Mouse (Mus musculus) lung, embryonic 14.5 days (tissue): ENCODE measurements around the gene Dlgap1. TPM values are rescaled to one million over a fixed set of nuclear protein-coding genes. Genes with fewer than 3 reads are reported as not detected.

Source experiments
- ATAC-seq: fragments of 200-750 bp; cut with Nextera tagmentation; 2 replicates; pipeline ENCODE4 v1.8.0; 2017; ENCODE audit warnings: mild to moderate bottlenecking, moderate TSS enrichment, moderate library complexity; ENCODE audit not compliant: insufficient read depth
- DNase-seq: peaks from one replicate; pipeline ENCODE4 v3.0.0-alpha.2; 2015
- H3K27ac ChIP-seq: fragments of 300-500 bp; sonication (generic); 2 replicates; pipeline ENCODE4 v1.5.1; 2014; ENCODE audit warnings: low read depth, mild to moderate bottlenecking, moderate library complexity
- H3K27me3 ChIP-seq: fragments of 300-500 bp; sonication (generic); 2 replicates; pipeline ENCODE4 v1.6.1; 2014; ENCODE audit warnings: low read length, control low read depth; ENCODE audit not compliant: insufficient read depth
- H3K36me3 ChIP-seq: fragments of 300-500 bp; sonication (generic); 2 replicates; pipeline ENCODE4 v1.6.1; 2014; ENCODE audit warnings: control low read depth; ENCODE audit not compliant: insufficient read depth
- H3K4me1 ChIP-seq: fragments of 300-500 bp; sonication (generic); 2 replicates; pipeline ENCODE4 v1.6.1; 2014; ENCODE audit warnings: antibody characterized with exemption, control low read depth; ENCODE audit not compliant: insufficient read depth
- H3K4me2 ChIP-seq: fragments of 300-500 bp; sonication (generic); 2 replicates; pipeline ENCODE4 v1.6.1; 2014; ENCODE audit warnings: mild to moderate bottlenecking
- H3K4me3 ChIP-seq: fragments of 300-500 bp; sonication (generic); 2 replicates; pipeline ENCODE4 v1.5.1; 2014; ENCODE audit warnings: low read depth, low read length
- H3K9ac ChIP-seq: fragments of 300-500 bp; sonication (generic); 2 replicates; pipeline ENCODE4 v1.6.1; 2014
- H3K9me3 ChIP-seq: fragments of 300-500 bp; sonication (generic); 2 replicates; pipeline ENCODE4 v1.6.1; 2016; ENCODE audit warnings: low read depth, low read length, control low read depth
- CTCF ChIP-seq: IDR thresholded peaks from 2 replicates; pipeline ENCODE4 v1.5.1; 2016; ENCODE audit warnings: antibody characterized with exemption, low read depth
- WGBS: fragments of 180-500 bp; shearing (Covaris S2); extraction: QIAGEN DNeasy Blood & Tissue Kit; methylation state at CpG from one replicate; pipeline ENCODE4 v1.1.7; 2014; 5-methylcytosine and 5-hydroxymethylcytosine counted together
- polyA plus RNA-seq: library from polyadenylated mRNA; unstranded; fragments of >200 nt; fragmentation: Nextera tagmentation; extraction: Ambion mirVana; gene quantifications from 2 replicates; pipeline ENCODE4 v1.2.1, GENCODE M21; 2014

Dlgap1 gene
- polyA plus RNA-seq, 1 experiment from 2014 or later: 1.1 TPM

- Histone ChIP-seq H3K4me2 (no peak overlapping the region), H3K27ac (no peak overlapping the region), H3K36me3 (no peaks in the 10 kb centered on the region), H3K9me3 (no peaks in the 10 kb centered on the region), H3K4me3 (no peak overlapping the region), H3K4me1 (no peaks in the 10 kb centered on the region), H3K27me3 (no peaks in the 10 kb centered on the region), H3K9ac (no peak overlapping the region)
- 57% methylated on average over 22 of the region's 22 CpGs for WGBS
- DNase-seq (no peak), ATAC-seq (peak; percentile 47)
- no peak for TF ChIP-seq CTCF
Observed at GRCm38 (mm10) chr17:70308364-70309231, 339.7 kb downstream of the Dlgap1 start.

DNA sequence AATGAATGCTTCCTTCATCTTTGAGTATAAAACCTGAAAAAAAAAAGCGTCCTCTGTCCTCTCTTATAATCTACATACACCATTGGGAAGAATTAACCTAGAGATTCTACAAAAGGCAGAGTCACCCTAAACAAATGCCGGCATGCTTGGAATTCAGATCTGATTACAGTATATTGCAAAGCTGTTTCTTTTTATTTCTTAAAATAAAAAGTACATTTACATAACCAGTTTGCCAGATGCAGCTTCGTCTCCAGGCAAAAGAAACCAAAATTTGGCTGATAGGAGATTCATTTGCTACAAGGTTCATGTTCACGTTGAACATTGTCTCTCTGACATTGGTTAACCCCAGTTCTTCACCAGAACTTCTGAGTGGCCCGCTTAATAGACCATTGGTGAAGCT is 347.5 kb downstream of the Dlgap1 start:
- Histone ChIP-seq H3K9ac (no peak overlapping the region), H3K4me1 (no peaks in the 10 kb centered on the region), H3K36me3 (no peaks in the 10 kb centered on the region), H3K27ac (no peak overlapping the region), H3K9me3 (no peaks in the 10 kb centered on the region), H3K27me3 (no peaks in the 10 kb centered on the region), H3K4me2 (no peak overlapping the region), H3K4me3 (no peak overlapping the region)
- 78% methylated on average over 5 of the region's 5 CpGs for WGBS
- no peak for TF ChIP-seq CTCF
- ATAC-seq: no peak
- DNase-seq: no peak

- no peak overlapping the region for H3K4me3 ChIP-seq
- no peak for TF ChIP-seq CTCF
- no peak overlapping the region for H3K27ac ChIP-seq
- no peaks in the 10 kb centered on the region for H3K9me3 ChIP-seq
- no peak for DNase-seq
- no peak overlapping the region for H3K9ac ChIP-seq
- no peak for ATAC-seq
- 83% methylated on average over 7 of the region's 7 CpGs for WGBS
- H3K36me3 ChIP-seq: no peaks in the 10 kb centered on the region
- H3K4me1 ChIP-seq: no peaks in the 10 kb centered on the region
- H3K4me2 ChIP-seq: no peak overlapping the region
- H3K27me3 ChIP-seq: no peaks in the 10 kb centered on the region
Observed at GRCm38 (mm10) chr17:70317779-70318178, 348.9 kb downstream of the Dlgap1 start.

GRCm38 (mm10) chr17:70321976-70322375 is 353.1 kb downstream of the Dlgap1 start:
- Histone ChIP-seq H3K36me3 (no peaks in the 10 kb centered on the region), H3K9ac (no peak overlapping the region), H3K4me3 (no peak overlapping the region), H3K9me3 (no peaks in the 10 kb centered on the region), H3K4me1 (no peaks in the 10 kb centered on the region), H3K4me2 (no peak overlapping the region), H3K27me3 (no peaks in the 10 kb centered on the region), H3K27ac (no peak overlapping the region)
- TF ChIP-seq CTCF: no peak
- ATAC-seq (no peak), DNase-seq (no peak)
- 77% methylated on average over 6 of the region's 6 CpGs for WGBS

GRCm38 (mm10) chr17:70333440-70333839 is 364.6 kb downstream of the Dlgap1 start:
- Histone ChIP-seq H3K36me3 (no peaks in the 10 kb centered on the region), H3K4me1 (no peaks in the 10 kb centered on the region), H3K27ac (no peak overlapping the region), H3K9ac (no peak overlapping the region), H3K9me3 (no peaks in the 10 kb centered on the region), H3K4me3 (no peak overlapping the region), H3K4me2 (no peak overlapping the region), H3K27me3 (no peaks in the 10 kb centered on the region)
- WGBS: 75% methylated on average over 6 of the region's 6 CpGs
- DNase-seq (no peak), ATAC-seq (no peak)
- TF ChIP-seq CTCF: no peak

DNA sequence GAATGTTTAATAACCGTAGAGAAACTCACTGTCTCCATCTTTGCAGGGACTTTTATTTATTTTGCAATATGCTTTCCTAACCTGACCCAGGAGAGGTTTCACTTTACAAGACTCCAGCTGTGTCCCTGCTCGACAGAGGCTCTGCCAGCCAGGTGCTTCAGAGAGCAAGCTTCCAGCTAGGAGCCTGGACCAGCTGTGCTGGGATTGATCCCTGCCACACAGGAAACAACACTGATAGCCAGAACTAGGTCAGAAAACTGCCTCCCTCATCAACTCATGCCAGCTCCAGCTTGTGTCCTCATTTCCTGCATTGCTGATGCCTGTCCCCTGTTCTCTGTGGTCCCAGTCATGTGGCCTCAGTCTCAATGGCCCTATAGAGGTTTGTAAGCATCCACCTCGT is 365.3 kb downstream of the Dlgap1 start:
- DNase-seq (no peak), ATAC-seq (no peak)
- Histone ChIP-seq H3K4me1 (no peaks in the 10 kb centered on the region), H3K36me3 (no peaks in the 10 kb centered on the region), H3K27me3 (no peaks in the 10 kb centered on the region), H3K4me2 (no peak overlapping the region), H3K9ac (no peak overlapping the region), H3K27ac (no peak overlapping the region), H3K4me3 (no peak overlapping the region), H3K9me3 (no peaks in the 10 kb centered on the region)
- no peak for TF ChIP-seq CTCF
- 36% methylated on average over 3 of the region's 3 CpGs for WGBS

- 73% methylated on average over 7 of the region's 7 CpGs for WGBS
- H3K27me3 ChIP-seq: no peaks in the 10 kb centered on the region
- no peak overlapping the region for H3K4me2 ChIP-seq
- no peak for DNase-seq
- TF ChIP-seq CTCF: no peak
- no peak for ATAC-seq
- H3K9ac ChIP-seq: no peak overlapping the region
- H3K36me3 ChIP-seq: no peaks in the 10 kb centered on the region
- no peak overlapping the region for H3K27ac ChIP-seq
- H3K4me3 ChIP-seq: no peak overlapping the region
- no peaks in the 10 kb centered on the region for H3K4me1 ChIP-seq
- H3K9me3 ChIP-seq: no peaks in the 10 kb centered on the region
Observed at GRCm38 (mm10) chr17:70339821-70340220, 370.9 kb downstream of the Dlgap1 start.
